Mouse (Mus musculus) bone marrow, adult 2 months (tissue): Measurements from ENCODE around the gene Oxct2a.
"Not testable (repeated sequence)": the region's sequence is repeated elsewhere in the genome, so short reads cannot be mapped to it uniquely, and the experiment has no call there.

Source experiments
- CTCF ChIP-seq: fragments of 200-500 bp; IDR thresholded peaks from 2 replicates; pipeline ENCODE4 v1.5.1; 2011; ENCODE audit warnings: low read length, control low read depth; ENCODE audit not compliant: control insufficient read depth, insufficient read depth
- POLR2A ChIP-seq: fragments of 200-500 bp; IDR thresholded peaks from 2 replicates; pipeline ENCODE4 v1.6.1; 2011; ENCODE audit warnings: low read depth, mild to moderate bottlenecking, control low read depth, low read length, borderline replicate concordance; ENCODE audit not compliant: control insufficient read depth

GRCm38 (mm10) chr4:123322910-123323309 lies 524 bp downstream of the Oxct2a start:
- not testable (repeated sequence) for TF ChIP-seq POLR2A, CTCF
